Mouse (Mus musculus) E14TG2a.4 (cell line): ENCODE data around the gene Uso1.

Experiments used
- CTCF ChIP-seq: conservative IDR thresholded peaks from 2 replicates; pipeline ENCODE4 v1.5.1; 2014; ENCODE audit warnings: low read length
- NANOG ChIP-seq: IDR thresholded peaks from 2 replicates; pipeline ENCODE4 v1.6.1; 2014; ENCODE audit warnings: borderline replicate concordance, low read length, mixed read lengths
- POU5F1 ChIP-seq: IDR thresholded peaks from 2 replicates; pipeline ENCODE4 v1.6.1; 2014; ENCODE audit warnings: low read length, borderline replicate concordance

GRCm38 (mm10) chr5:92136536-92137238 is 1.1 kb upstream of the Uso1 start:
- no peak for TF ChIP-seq CTCF
- no peak for TF ChIP-seq NANOG
- no peak for TF ChIP-seq POU5F1
